Mouse (Mus musculus): ENCODE measurements at regions not wholly inside any gene's neighbourhood (a gene's known extent, or its start where the extent isn't known, plus 50 kb on each side); places are given as distances from the start of the nearest gene placed in this dataset.

DNA sequence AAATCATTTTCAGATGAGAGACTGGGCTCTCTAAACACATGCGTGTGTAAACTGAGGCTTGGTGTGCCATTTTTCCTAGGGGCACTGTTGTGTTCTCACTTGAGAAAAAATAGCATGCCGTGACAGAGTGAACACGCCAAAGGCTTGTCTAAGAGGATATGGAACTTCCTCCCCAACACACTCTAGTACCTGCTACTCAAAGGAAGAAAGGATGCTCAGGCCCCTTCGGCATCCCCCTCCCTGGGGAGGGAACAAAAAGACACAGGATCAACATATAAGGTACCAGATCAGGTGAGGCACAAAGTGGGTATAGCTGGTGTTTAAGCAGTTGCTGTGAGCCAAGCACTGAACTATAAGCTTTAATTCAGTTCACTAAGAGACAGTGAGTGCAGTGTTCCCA lies 74.0 kb upstream of the Sesn3 start:
- H3K9me3 ChIP-seq (replicated peaks; ENCODE audit: control insufficient read depth, low read length), result no peaks in the 10 kb centered on the region
- DNase-seq (ENCODE audit: low spot score) (no peak), ATAC-seq (ENCODE audit: insufficient read depth, low read depth) (no peak)
- 73% methylated on average over 4 of the region's 4 CpGs for WGBS
- H3K36me3 ChIP-seq (replicated peaks; ENCODE audit: control insufficient read depth, insufficient read depth, low read length), result no peaks in the 10 kb centered on the region
- no peak overlapping the region for H3K4me2 ChIP-seq (ENCODE audit: low read depth, low read length)
- TF ChIP-seq CTCF (IDR thresholded peaks at IDR 0.05; ENCODE audit: low read depth) (no peak), EP300 (IDR thresholded peaks at IDR 0.05; ENCODE audit: low read depth) (no peak)
- H3K4me3 ChIP-seq (ENCODE audit: low read depth, low read length), result no peak overlapping the region
- H3K4me1 ChIP-seq (ENCODE audit: control insufficient read depth, insufficient read depth), result no peaks in the 10 kb centered on the region
- H3K27me3 ChIP-seq (ENCODE audit: control insufficient read depth, insufficient read depth, low read length), result no peaks in the 10 kb centered on the region
- no peak overlapping the region for H3K9ac ChIP-seq (replicated peaks; ENCODE audit: low read depth, low read length)
- no peak overlapping the region for H3K27ac ChIP-seq (ENCODE audit: low read depth)

GRCm38 (mm10) chr9:14202551-14203306 lies 72.1 kb upstream of the Sesn3 start:
- DNase-seq (ENCODE audit: low spot score), result no peak
- Histone ChIP-seq H3K4me1 (ENCODE audit: control insufficient read depth, insufficient read depth) (no peaks in the 10 kb centered on the region), H3K36me3 (replicated peaks; ENCODE audit: control insufficient read depth, insufficient read depth, low read length) (no peaks in the 10 kb centered on the region), H3K27me3 (ENCODE audit: control insufficient read depth, insufficient read depth, low read length) (no peaks in the 10 kb centered on the region), H3K4me2 (ENCODE audit: low read depth, low read length) (no peak overlapping the region), H3K9me3 (replicated peaks; ENCODE audit: control insufficient read depth, low read length) (no peaks in the 10 kb centered on the region), H3K9ac (replicated peaks; ENCODE audit: low read depth, low read length) (no peak overlapping the region), H3K4me3 (ENCODE audit: low read depth, low read length) (no peak overlapping the region), H3K27ac (ENCODE audit: low read depth) (no peak overlapping the region)
- ATAC-seq (ENCODE audit: insufficient read depth, low read depth), result no peak
- WGBS, result 63% methylated on average over 10 of the region's 10 CpGs
- TF ChIP-seq EP300 (IDR thresholded peaks at IDR 0.05; ENCODE audit: low read depth) (no peak), CTCF (IDR thresholded peaks at IDR 0.05; ENCODE audit: low read depth) (no peak)

DNA sequence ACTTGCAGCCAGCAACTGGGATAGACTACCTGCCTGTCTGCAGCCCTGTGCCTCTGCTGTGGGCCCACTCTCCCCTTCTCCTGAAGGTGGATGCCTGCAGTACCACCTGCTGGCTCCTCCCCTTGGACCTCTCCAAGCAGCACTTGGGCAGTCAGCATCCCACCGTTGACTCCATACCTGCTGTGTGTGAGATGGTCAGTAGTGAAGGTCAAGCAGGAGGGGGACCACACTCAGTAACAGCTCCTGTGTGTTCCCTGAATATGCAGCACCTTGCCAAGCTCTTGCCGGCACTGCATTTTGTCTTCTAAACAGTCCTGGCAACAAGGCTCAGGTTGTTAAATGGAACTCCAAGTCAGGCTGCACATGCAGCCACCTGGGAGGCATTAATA lies 71.6 kb upstream of the Sesn3 start:
- DNase-seq (ENCODE audit: low spot score), result no peak
- TF ChIP-seq EP300 (IDR thresholded peaks at IDR 0.05; ENCODE audit: low read depth) (no peak), CTCF (IDR thresholded peaks at IDR 0.05; ENCODE audit: low read depth) (no peak)
- Histone ChIP-seq H3K4me1 (ENCODE audit: control insufficient read depth, insufficient read depth) (no peaks in the 10 kb centered on the region), H3K9ac (replicated peaks; ENCODE audit: low read depth, low read length) (no peak overlapping the region), H3K4me3 (ENCODE audit: low read depth, low read length) (no peak overlapping the region), H3K27me3 (ENCODE audit: control insufficient read depth, insufficient read depth, low read length) (no peaks in the 10 kb centered on the region), H3K36me3 (replicated peaks; ENCODE audit: control insufficient read depth, insufficient read depth, low read length) (no peaks in the 10 kb centered on the region), H3K9me3 (replicated peaks; ENCODE audit: control insufficient read depth, low read length) (no peaks in the 10 kb centered on the region), H3K27ac (ENCODE audit: low read depth) (no peak overlapping the region), H3K4me2 (ENCODE audit: low read depth, low read length) (no peak overlapping the region)
- ATAC-seq (ENCODE audit: insufficient read depth, low read depth), result no peak
- WGBS, result 45% methylated on average over 2 of the region's 2 CpGs

DNA sequence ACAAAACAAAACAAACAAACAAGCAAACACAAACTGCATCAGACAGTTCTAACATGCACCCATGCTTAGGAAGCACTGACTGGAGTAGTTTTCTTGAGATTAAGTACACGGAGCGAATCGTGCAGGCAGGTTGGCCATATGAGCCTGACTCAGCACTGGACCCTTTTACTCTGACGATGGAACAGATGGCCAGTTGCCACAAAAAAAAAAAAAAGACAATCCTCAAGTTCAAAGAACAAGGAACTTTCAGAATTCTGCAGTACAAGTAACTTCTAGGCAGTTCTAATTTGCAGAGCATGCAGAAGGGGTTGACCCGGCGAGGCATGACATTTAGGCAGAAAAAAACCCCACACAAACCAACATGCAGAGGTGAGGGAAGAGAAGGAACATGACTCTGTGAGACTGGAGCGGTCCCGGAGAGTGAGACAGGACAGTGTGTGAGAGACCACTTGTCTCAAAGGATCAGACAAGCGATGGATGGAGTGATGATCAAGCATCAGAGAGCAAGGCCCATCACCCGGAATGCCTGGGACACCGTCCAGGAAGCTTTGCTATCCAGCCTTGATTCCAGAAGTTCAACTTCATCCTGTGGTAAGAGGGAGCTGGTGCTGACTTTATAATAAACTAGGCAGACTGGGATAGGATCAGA lies 71.0 kb upstream of the Sesn3 start:
- DNase-seq (ENCODE audit: low spot score) (no peak), ATAC-seq (ENCODE audit: insufficient read depth, low read depth) (no peak)
- H3K27me3 ChIP-seq (ENCODE audit: control insufficient read depth, insufficient read depth, low read length), result no peaks in the 10 kb centered on the region
- no peak overlapping the region for H3K4me3 ChIP-seq (ENCODE audit: low read depth, low read length)
- H3K9ac ChIP-seq (replicated peaks; ENCODE audit: low read depth, low read length), result no peak overlapping the region
- no peak overlapping the region for H3K27ac ChIP-seq (ENCODE audit: low read depth)
- H3K36me3 ChIP-seq (replicated peaks; ENCODE audit: control insufficient read depth, insufficient read depth, low read length), result no peaks in the 10 kb centered on the region
- H3K4me2 ChIP-seq (ENCODE audit: low read depth, low read length), result no peak overlapping the region
- no peaks in the 10 kb centered on the region for H3K9me3 ChIP-seq (replicated peaks; ENCODE audit: control insufficient read depth, low read length)
- H3K4me1 ChIP-seq (ENCODE audit: control insufficient read depth, insufficient read depth), result no peaks in the 10 kb centered on the region
- no peak for TF ChIP-seq EP300 (IDR thresholded peaks at IDR 0.05; ENCODE audit: low read depth)
- WGBS, result 75% methylated on average over 11 of the region's 11 CpGs

- WGBS, result 87% methylated on average over 1 of the region's 1 CpGs
- Histone ChIP-seq H3K9me3 (replicated peaks; ENCODE audit: control insufficient read depth, low read length) (no peaks in the 10 kb centered on the region), H3K27me3 (ENCODE audit: control insufficient read depth, insufficient read depth, low read length) (no peaks in the 10 kb centered on the region), H3K9ac (replicated peaks; ENCODE audit: low read depth, low read length) (no peak overlapping the region), H3K4me1 (ENCODE audit: control insufficient read depth, insufficient read depth) (no peaks in the 10 kb centered on the region), H3K4me3 (ENCODE audit: low read depth, low read length) (no peak overlapping the region), H3K36me3 (replicated peaks; ENCODE audit: control insufficient read depth, insufficient read depth, low read length) (no peaks in the 10 kb centered on the region), H3K27ac (ENCODE audit: low read depth) (no peak overlapping the region), H3K4me2 (ENCODE audit: low read depth, low read length) (no peak overlapping the region)
- ATAC-seq (ENCODE audit: insufficient read depth, low read depth) (no peak), DNase-seq (ENCODE audit: low spot score) (no peak)
- TF ChIP-seq EP300 (IDR thresholded peaks at IDR 0.05; ENCODE audit: low read depth) (no peak), CTCF (IDR thresholded peaks at IDR 0.05; ENCODE audit: low read depth) (no peak)
These were observed 70.0 kb upstream of the Sesn3 start for GRCm38 (mm10) chr9:14204817-14205216.
